Mouse (Mus musculus) cerebellum, adult 11 months (tissue): ENCODE data around the gene Mcts2.
"Not testable (repeated sequence)": the region's sequence is repeated elsewhere in the genome, so short reads cannot be mapped to it uniquely, and the experiment has no call there.

Source experiments
- DNase-seq: peaks from one replicate; pipeline ENCODE4 v3.0.0; 2022

Gene Mcts2

DNA sequence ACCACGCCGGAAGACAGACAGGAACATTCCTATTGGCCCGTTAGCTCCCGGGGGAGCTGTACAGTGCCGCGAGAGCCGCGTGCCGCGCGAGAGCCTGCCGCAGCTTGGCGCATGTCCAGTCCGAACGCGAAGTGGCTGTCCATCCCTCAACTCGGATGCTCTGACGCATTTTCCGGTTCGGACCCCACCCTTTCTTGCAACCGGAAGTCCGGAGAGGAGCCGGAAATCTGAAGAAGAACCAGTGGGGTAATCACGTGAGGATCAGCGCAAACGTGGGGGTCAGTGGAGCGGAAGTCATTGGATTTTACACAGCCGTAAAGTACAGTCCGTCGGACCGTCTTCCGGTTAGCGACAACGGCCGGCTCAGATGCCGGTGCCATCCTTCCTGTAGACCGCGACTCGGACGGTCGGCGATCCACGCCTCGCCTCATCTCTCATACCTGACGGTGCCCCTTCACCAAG is at the start of gene Mcts2:
Gene Mcts2, plus strand, starts transcription at position 230 of the 462 bp plus-strand sequence.
- peak; percentile 93 for DNase-seq

- no peak for DNase-seq
Observed at GRCm38 (mm10) chr2:152637381-152637780, 49.5 kb upstream of the Mcts2 start.

- DNase-seq = no peak
Observed at GRCm38 (mm10) chr2:152638865-152639264, 48.0 kb upstream of the Mcts2 start.

GRCm38 (mm10) chr2:152639406-152640113 is 47.3 kb upstream of the Mcts2 start:
- DNase-seq = no peak

GRCm38 (mm10) chr2:152652901-152653620 is 33.8 kb upstream of the Mcts2 start:
- no peak for DNase-seq

GRCm38 (mm10) chr2:152653874-152654715 is 32.7 kb upstream of the Mcts2 start:
- no peak for DNase-seq

DNA sequence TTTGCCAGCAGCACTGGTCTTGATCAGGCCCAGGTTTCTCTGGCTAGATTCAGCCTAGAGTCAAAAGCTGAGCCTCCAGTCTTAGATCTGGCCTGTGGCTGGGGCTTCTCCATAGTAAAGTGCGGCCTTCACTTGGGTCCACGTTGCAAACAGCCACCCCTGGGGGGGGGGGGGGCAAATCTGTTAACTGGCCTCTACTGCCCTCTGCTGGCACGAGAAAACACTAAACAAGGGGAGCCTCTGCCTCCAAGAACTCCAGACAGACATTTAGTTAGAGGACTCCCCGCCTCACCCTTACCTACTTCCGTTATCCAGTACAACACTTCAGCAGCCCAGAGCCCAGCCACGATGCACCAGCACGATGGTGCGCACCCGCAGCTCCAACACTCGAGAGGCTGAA is 29.4 kb upstream of the Mcts2 start:
- DNase-seq = no peak

- no peak for DNase-seq
Observed at GRCm38 (mm10) chr2:152661163-152661562, 25.7 kb upstream of the Mcts2 start.

- DNase-seq = not testable (repeated sequence)
Observed at GRCm38 (mm10) chr2:152666191-152666590, 20.6 kb upstream of the Mcts2 start.

DNA sequence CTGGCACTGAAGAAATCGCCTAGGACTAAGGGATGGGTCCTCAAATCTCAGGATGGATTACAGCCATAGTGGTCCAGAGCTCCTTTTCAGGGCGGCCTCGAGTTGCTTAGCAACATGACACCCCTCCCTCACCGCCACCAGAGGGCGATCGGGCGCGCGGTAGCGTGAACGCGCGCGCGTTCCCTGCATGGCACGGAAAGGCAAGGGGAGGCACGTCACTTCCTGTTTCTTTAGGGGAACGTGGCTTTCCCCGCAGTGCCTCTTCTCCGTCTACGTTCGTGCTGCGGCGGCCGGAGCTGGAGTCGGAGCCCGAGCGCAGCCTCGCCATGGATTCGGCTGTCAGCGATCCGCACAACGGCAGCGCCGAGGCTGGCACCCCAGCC is 17.6 kb upstream of the Mcts2 start, which contains the start of gene H13:
Gene H13, plus strand, starts transcription at position 206 of the 383 bp plus-strand sequence.
- peak; percentile 90 for DNase-seq

DNA sequence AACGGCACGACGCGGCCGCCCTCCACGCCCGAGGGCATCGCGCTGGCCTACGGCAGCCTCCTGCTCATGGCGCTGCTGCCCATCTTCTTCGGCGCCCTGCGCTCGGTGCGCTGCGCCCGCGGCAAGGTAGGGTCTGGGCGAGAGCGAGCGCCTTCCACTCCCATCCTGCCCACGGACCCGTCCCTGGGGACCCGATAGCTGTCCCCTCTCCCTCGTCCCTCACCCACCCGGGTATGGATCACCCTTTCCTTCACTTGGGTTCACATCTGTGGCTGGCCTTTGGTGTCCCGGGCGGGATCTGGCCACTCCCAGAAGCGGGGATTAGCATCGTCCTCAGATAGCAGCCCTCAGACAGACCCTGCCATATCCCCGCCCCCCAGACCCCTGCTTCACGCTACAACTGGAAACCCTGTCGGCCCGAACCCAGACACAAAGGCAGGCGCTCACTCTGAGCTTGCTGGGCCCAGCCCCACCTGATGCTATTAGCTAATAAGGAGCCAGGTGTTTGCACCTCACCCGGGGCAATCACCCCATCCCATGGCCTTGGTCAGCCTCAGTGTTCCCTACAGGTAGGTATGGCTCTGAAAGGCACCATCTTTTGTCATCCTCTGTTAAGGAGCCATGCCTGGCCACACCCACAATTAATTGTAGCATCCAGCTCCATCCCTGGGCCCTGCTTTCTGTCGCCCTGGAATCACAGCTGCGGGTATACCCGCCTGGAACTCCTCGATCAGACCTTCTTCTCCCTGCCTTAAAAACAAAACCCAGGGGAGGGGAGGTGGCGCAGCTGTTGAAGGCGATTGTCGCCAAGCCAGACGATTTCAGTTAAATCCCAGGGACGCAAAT is 17.0 kb upstream of the Mcts2 start:
- DNase-seq = no peak

- no peak for DNase-seq
Observed at GRCm38 (mm10) chr2:152670983-152671641, 15.7 kb upstream of the Mcts2 start.

- no peak for DNase-seq
Observed at GRCm38 (mm10) chr2:152671642-152671999, 15.2 kb upstream of the Mcts2 start.

- no peak for DNase-seq
Observed at GRCm38 (mm10) chr2:152672166-152672565, 14.7 kb upstream of the Mcts2 start.

DNA sequence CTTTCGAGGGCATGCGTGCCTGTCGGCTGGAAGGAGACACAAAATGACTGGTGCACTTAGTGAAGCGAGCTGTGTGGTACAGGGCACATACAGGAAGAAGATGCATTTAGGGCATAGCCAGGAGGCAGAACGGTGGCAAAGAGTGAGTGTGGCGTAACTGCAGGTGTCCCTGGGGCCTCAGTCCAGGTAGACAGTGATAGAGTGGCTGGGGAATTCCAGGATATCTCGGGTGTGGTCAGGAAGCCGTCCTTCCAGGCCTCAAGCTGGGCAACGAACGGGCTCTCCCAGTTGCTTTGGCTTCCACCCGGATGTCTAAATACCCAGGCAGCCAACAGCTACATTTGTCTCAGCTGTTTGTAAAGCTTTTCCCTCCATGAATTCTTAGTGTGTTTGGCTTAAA is 12.7 kb upstream of the Mcts2 start:
- no peak for DNase-seq

- no peak for DNase-seq
Observed at GRCm38 (mm10) chr2:152675252-152675791, 11.5 kb upstream of the Mcts2 start.

- no peak for DNase-seq
Observed at GRCm38 (mm10) chr2:152678302-152678701, 8.5 kb upstream of the Mcts2 start.

DNA sequence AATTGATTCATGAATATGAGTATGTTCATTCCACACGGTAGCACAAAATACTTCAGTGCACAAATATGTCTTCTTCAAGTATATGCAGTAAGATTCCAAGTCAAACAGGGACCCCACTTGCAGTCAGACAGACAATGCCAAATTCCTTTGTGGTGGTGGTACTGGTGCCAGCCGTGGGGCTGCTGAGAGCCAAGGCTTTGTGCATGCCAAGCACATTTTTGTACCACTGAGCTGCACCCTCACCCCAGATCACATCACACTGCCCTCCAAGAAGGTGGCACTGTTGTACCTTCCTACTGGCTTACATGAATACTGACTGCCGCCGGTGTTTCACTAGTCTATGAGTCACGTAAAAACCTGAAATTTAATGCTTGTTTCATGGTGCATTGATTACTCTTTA is 7.9 kb upstream of the Mcts2 start:
- DNase-seq = no peak

DNA sequence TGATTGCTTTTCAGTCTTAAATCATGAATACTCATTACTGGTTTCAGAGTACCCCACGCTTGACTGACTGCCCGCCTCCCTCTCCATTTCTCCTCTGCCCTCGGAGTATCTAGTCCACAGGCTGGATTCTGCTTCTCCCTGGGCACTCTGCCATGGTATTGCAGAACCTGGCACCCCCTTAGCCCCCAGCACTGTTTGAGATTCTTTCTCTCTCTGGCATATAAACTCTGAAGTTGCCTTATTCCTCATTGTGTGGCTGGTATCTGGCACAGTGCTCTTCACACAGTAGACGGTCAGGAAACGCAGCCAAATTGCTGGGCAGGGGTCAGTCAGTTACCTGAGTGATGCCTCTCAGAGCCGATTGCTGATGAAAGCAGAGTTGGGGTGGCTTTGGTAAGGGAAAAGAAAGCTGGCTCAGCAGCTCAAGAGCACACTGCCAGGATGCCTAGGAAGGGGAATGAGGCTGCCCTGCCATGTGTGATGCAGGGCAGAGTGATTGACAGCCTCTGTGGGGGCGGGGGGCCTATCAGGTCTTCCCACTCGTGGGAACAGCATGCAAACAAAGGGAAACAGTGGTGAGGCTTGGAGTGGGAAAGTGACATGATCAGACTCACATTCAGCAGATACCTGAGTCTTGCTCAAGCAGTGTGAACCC is 7.0 kb upstream of the Mcts2 start:
- DNase-seq = no peak

DNA sequence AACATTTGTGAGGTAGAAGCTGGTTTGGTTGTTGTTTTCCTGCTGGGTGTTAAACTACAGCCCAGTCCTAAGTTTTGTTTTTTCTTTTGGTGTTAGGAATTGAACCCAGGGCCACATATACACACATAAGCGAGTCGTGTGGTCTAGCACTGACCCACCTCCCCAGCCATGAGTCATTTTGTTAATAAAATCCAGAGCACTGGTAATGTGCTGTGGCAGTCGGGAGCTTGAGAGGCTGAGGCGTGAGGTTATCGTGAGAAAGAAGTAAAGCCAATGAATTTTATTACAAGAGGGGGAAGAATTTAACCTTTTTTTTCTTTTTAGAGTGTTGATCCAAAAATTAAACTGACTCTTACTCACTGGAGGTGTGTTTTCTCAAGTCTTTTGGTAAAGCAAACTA is 3.7 kb upstream of the Mcts2 start:
- DNase-seq = no peak

DNA sequence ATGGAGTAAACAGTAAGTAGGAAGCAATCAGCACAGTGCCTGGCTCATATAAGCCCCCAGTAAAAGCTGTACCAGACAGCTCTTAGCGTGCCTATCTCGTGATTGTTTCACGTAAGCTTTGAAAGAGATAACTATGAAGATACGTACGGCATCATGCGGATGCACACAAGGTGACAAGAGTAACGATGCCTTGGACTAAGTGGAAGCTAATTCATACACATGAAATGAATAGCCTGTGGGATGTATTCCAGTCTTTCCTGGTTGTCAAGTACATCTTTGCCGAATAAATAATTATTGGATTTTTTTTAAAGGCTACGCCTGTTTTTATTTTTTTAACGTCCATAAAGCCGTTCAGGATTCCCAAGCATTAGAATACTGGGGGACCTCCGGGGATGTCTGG is 436 bp upstream of the Mcts2 start:
- DNase-seq = no peak
